Mouse (Mus musculus) intestine, embryonic 14.5 days (tissue): ENCODE results near the gene Rcan3. TPM values are rescaled to one million over a fixed set of nuclear protein-coding genes. Genes with fewer than 3 reads are reported as not detected.
A peak's percentile ranks its signal among the peaks of the same experiment; 100 is the strongest.

ENCODE experiments used
- ATAC-seq: fragments of 200-750 bp; cut with Nextera tagmentation; replicated peaks from 2 replicates; pipeline ENCODE4 v1.8.0; 2017; ENCODE audit warnings: low read depth, moderate number of reproducible peaks, moderate TSS enrichment, moderate library complexity; ENCODE audit not compliant: low FRiP score, low TSS enrichment
- DNase-seq: peaks from one replicate; pipeline ENCODE4 v3.0.0-alpha.2; 2018; ENCODE audit warnings: low spot score
- H3K27ac ChIP-seq: fragments of 300-500 bp; sonication (generic); 2 replicates; pipeline ENCODE4 v1.5.1; 2014; ENCODE audit warnings: low read depth, mild to moderate bottlenecking, control low read depth
- H3K27me3 ChIP-seq: fragments of 300-500 bp; sonication (generic); replicated peaks from 2 replicates; pipeline ENCODE4 v1.6.1; 2014; ENCODE audit warnings: low read length, control low read depth; ENCODE audit not compliant: control insufficient read depth, insufficient read depth
- H3K36me3 ChIP-seq: fragments of 300-500 bp; sonication (generic); 2 replicates; pipeline ENCODE4 v1.6.1; 2014; ENCODE audit warnings: low read length, control low read depth; ENCODE audit not compliant: control insufficient read depth, insufficient read depth
- H3K4me1 ChIP-seq: fragments of 300-500 bp; sonication (generic); replicated peaks from 2 replicates; pipeline ENCODE4 v1.6.1; 2014; ENCODE audit warnings: low read length, control low read depth, mixed read lengths; ENCODE audit not compliant: control insufficient read depth, insufficient read depth
- H3K4me2 ChIP-seq: fragments of 300-500 bp; sonication (generic); 2 replicates; pipeline ENCODE4 v1.6.1; 2014; ENCODE audit warnings: low read length
- H3K4me3 ChIP-seq: fragments of 300-500 bp; sonication (generic); 2 replicates; pipeline ENCODE4 v1.5.1; 2014; ENCODE audit warnings: low read depth, low read length, control low read depth, mixed read lengths
- H3K9ac ChIP-seq: fragments of 300-500 bp; sonication (generic); 2 replicates; pipeline ENCODE4 v1.6.1; 2014; ENCODE audit warnings: mild to moderate bottlenecking, low read length
- H3K9me3 ChIP-seq: fragments of 300-500 bp; sonication (generic); 2 replicates; pipeline ENCODE4 v1.6.1; 2016; ENCODE audit warnings: low read length, control low read depth; ENCODE audit not compliant: control insufficient read depth
- WGBS: fragments of 180-500 bp; shearing (Covaris S2); extraction: QIAGEN DNeasy Blood & Tissue Kit; methylation state at CpG from one replicate; pipeline ENCODE4 v1.1.7; 2014; 5-methylcytosine and 5-hydroxymethylcytosine counted together
- polyA plus RNA-seq: library from polyadenylated mRNA; unstranded; fragments of >200 nt; fragmentation: Nextera tagmentation; extraction: Ambion mirVana; gene quantifications from 2 replicates; pipeline ENCODE4 v1.2.1, GENCODE M21; 2014

Rcan3 gene
- polyA plus RNA-seq, 1 experiment from 2014 or later, result 16.1 TPM

- no peak overlapping the region for H3K27ac ChIP-seq
- H3K27me3 ChIP-seq, result no peaks in the 10 kb centered on the region
- WGBS, result 90% methylated on average over 2 of the region's 2 CpGs
- H3K9me3 ChIP-seq, result no peaks in the 10 kb centered on the region
- H3K4me2 ChIP-seq, result no peak overlapping the region
- no peaks in the 10 kb centered on the region for H3K36me3 ChIP-seq
- DNase-seq (no peak), ATAC-seq (no peak)
- H3K4me3 ChIP-seq, result no peak overlapping the region
- H3K4me1 ChIP-seq, result no peaks in the 10 kb centered on the region
- no peak overlapping the region for H3K9ac ChIP-seq
These were observed 28.7 kb downstream of the Rcan3 start for GRCm38 (mm10) chr4:135404916-135405315.

- ATAC-seq, result no peak
- Histone ChIP-seq H3K27me3 (0 out of 2 replicates have a peak, but pooled peaks cover 3% of the 10 kb centered on the region), H3K9me3 (no peaks in the 10 kb centered on the region), H3K4me2 (no peak overlapping the region), H3K27ac (no peak overlapping the region), H3K9ac (no peak overlapping the region), H3K4me1 (no peaks in the 10 kb centered on the region), H3K4me3 (no peak overlapping the region), H3K36me3 (no peaks in the 10 kb centered on the region)
- 73% methylated on average over 10 of the region's 10 CpGs for WGBS
- no peak for DNase-seq
These were observed 29.6 kb downstream of the Rcan3 start for GRCm38 (mm10) chr4:135404048-135404447.

DNA sequence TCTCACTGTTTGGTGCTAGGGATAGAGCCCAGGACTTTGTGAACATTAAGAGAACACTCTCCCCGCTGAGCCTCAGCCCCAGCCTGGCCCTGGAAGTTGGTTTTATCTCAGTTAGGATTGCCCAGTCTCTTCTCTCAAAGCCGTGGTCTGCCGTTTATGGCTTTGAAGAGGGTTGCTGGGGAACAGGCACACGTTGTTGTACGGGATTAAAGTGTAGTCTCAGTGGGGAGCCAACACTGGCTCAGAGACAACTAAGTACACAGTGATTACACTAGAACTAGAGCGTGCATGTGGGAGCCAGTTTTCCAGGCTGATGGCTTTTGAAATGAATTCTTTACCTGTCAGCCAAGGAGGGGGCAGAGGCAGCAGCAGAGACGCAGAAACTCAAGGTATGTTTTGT, 31.8 kb downstream of the Rcan3 start:
- WGBS, result 30% methylated on average over 7 of the region's 7 CpGs
- ATAC-seq (no peak), DNase-seq (no peak)
- Histone ChIP-seq H3K27me3 (peaks cover 21% of the 10 kb centered on the region), H3K9me3 (no peaks in the 10 kb centered on the region), H3K4me1 (peaks cover 3% of the 10 kb centered on the region; the same call in 1 of the 2 replicates), H3K36me3 (no peaks in the 10 kb centered on the region), H3K4me3 (no peak overlapping the region), H3K27ac (no peak overlapping the region), H3K4me2 (no peak overlapping the region), H3K9ac (no peak overlapping the region)

- Histone ChIP-seq H3K36me3 (no peaks in the 10 kb centered on the region), H3K9me3 (no peaks in the 10 kb centered on the region), H3K4me2 (peak within 1 kb of the TSS; percentile 62), H3K27me3 (peaks cover 24% of the 10 kb centered on the region), H3K4me1 (peaks cover 3% of the 10 kb centered on the region; the same call in 1 of the 2 replicates), H3K4me3 (peak within 1 kb of the TSS; percentile 37), H3K9ac (peak within 1 kb of the TSS; percentile 37), H3K27ac (0 out of 2 replicates have a peak within 1 kb of the TSS, but pooled peaks have one; percentile 18)
- DNase-seq, result peak; percentile 63
- under 1% methylated on average over 29 of the region's 29 CpGs for WGBS
- peak; percentile 65 for ATAC-seq
These were observed 35.7 kb downstream of the Rcan3 start, which contains the start of gene Ncmap for GRCm38 (mm10) chr4:135397991-135398390. Gene Ncmap, minus strand, starts transcription at chr4:135398227.

- H3K36me3 ChIP-seq, result no peaks in the 10 kb centered on the region
- peak overlapping the region; percentile 37 for H3K4me3 ChIP-seq
- peak overlapping the region; percentile 37 for H3K9ac ChIP-seq
- H3K4me2 ChIP-seq, result peak overlapping the region; percentile 62
- ATAC-seq, result 0 out of 2 replicates have a peak, but pooled peaks have one; percentile 28
- H3K27me3 ChIP-seq, result peaks cover 24% of the 10 kb centered on the region
- H3K27ac ChIP-seq, result 0 out of 2 replicates have a peak overlapping the region, but pooled peaks have one; percentile 18
- H3K4me1 ChIP-seq, result peaks cover 3% of the 10 kb centered on the region; the same call in 1 of the 2 replicates
- no peaks in the 10 kb centered on the region for H3K9me3 ChIP-seq
- DNase-seq, result peak; percentile 70
- 3% methylated on average over 16 of the region's 16 CpGs for WGBS
These were observed 36.1 kb downstream of the Rcan3 start for GRCm38 (mm10) chr4:135397551-135397950.

DNA sequence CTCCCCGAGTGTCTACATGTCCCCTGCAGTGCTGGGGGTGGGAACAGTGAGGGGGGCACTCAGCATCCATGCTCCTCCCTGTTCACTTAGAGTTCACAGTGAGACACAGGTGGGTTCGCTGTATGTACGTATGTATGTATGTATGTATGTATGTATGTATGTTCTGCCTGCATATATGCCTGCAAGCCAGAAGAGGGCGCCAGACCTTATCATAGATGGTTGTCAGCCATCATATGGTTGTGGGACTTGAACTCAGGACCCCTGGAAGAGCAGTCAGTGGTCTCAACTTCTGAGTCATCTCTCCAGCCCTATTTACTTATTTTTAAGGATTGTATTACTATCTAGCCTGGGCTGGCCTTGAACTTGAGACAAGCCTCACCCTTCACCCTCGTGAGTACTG, 37.4 kb downstream of the Rcan3 start:
- 85% methylated on average over 5 of the region's 5 CpGs for WGBS
- DNase-seq (no peak), ATAC-seq (no peak)
- peaks cover 24% of the 10 kb centered on the region for H3K27me3 ChIP-seq
- H3K4me1 ChIP-seq, result peaks cover 3% of the 10 kb centered on the region; the same call in 1 of the 2 replicates
- H3K36me3 ChIP-seq, result no peaks in the 10 kb centered on the region
- no peak overlapping the region for H3K27ac ChIP-seq
- no peak overlapping the region for H3K9ac ChIP-seq
- no peak overlapping the region for H3K4me3 ChIP-seq
- no peaks in the 10 kb centered on the region for H3K9me3 ChIP-seq
- no peak overlapping the region for H3K4me2 ChIP-seq

- 63% methylated on average over 4 of the region's 4 CpGs for WGBS
- ATAC-seq (peak; percentile 37; the same call in 1 of the 2 replicates), DNase-seq (no peak)
- Histone ChIP-seq H3K4me2 (no peak overlapping the region), H3K36me3 (no peaks in the 10 kb centered on the region), H3K4me1 (peaks cover 3% of the 10 kb centered on the region; the same call in 1 of the 2 replicates), H3K9ac (no peak overlapping the region), H3K27ac (no peak overlapping the region), H3K4me3 (no peak overlapping the region), H3K27me3 (peaks cover 24% of the 10 kb centered on the region), H3K9me3 (no peaks in the 10 kb centered on the region)
These were observed 38.3 kb downstream of the Rcan3 start for GRCm38 (mm10) chr4:135395375-135395774.

DNA sequence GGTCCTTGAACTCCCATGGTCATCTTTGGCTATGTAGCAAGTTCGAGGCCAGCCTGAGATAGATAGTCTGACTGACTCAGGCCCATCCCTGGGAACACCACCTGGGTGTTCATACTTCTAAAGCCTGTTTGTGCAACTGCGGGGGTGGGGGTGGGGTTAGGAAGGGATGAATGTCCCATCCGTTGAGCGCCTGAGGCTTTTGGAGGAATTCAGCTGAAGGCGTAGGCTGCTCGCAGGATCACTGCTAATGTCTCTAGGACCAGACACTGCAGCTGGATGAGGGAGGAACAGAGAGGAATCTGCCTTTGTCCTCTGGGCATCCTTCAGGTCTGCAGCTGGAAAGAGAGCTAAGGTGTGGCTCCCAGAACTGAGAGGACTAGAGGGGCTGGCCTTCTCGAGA, 39.0 kb downstream of the Rcan3 start:
- H3K36me3 ChIP-seq, result no peaks in the 10 kb centered on the region
- no peak overlapping the region for H3K9ac ChIP-seq
- peaks cover 24% of the 10 kb centered on the region for H3K27me3 ChIP-seq
- ATAC-seq, result no peak
- no peak overlapping the region for H3K4me3 ChIP-seq
- DNase-seq, result no peak
- no peak overlapping the region for H3K27ac ChIP-seq
- no peaks in the 10 kb centered on the region for H3K9me3 ChIP-seq
- H3K4me2 ChIP-seq, result no peak overlapping the region
- 79% methylated on average over 7 of the region's 7 CpGs for WGBS
- peaks cover 3% of the 10 kb centered on the region; the same call in 1 of the 2 replicates for H3K4me1 ChIP-seq

- 75% methylated on average over 6 of the region's 6 CpGs for WGBS
These were observed 40.3 kb downstream of the Rcan3 start for GRCm38 (mm10) chr4:135393381-135393780.

More at GRCm38 (mm10) chr4:135393381-135393780, 40.3 kb downstream of the Rcan3 start:
- ATAC-seq (no peak), DNase-seq (no peak)
- no peak overlapping the region for H3K4me2 ChIP-seq
- H3K27me3 ChIP-seq, result peaks cover 17% of the 10 kb centered on the region
- no peak overlapping the region for H3K9ac ChIP-seq
- peaks cover 3% of the 10 kb centered on the region; the same call in 1 of the 2 replicates for H3K4me1 ChIP-seq
- no peak overlapping the region for H3K27ac ChIP-seq
- no peaks in the 10 kb centered on the region for H3K9me3 ChIP-seq
- H3K4me3 ChIP-seq, result no peak overlapping the region
- no peaks in the 10 kb centered on the region for H3K36me3 ChIP-seq
